Mouse (Mus musculus) heart, adult 2 months (tissue): Measurements from ENCODE around the gene Naa15. TPM values are rescaled to one million over a fixed set of nuclear protein-coding genes. Genes with fewer than 3 reads are reported as not detected.

ENCODE experiments used
- DNase-seq, 2 experiments: peaks; one replicate each; pipeline ENCODE4 v3.0.0; 2021
- H3K27ac ChIP-seq: fragments of 200-600 bp; 2 replicates; pipeline ENCODE4 v1.8.1; 2022
- H3K27me3 ChIP-seq: fragments of 200-500 bp; 2 replicates; pipeline ENCODE4 v1.6.1; 2012; ENCODE audit warnings: mild to moderate bottlenecking, low read length, inconsistent platforms, mixed read lengths; ENCODE audit not compliant: control insufficient read depth, insufficient read depth
- H3K36me3 ChIP-seq: fragments of 200-500 bp; 2 replicates; pipeline ENCODE4 v1.6.1; 2012; ENCODE audit warnings: low read length, inconsistent platforms; ENCODE audit not compliant: control insufficient read depth, insufficient read depth
- H3K4me1 ChIP-seq: fragments of 200-500 bp; 2 replicates; pipeline ENCODE4 v1.6.1; 2011; ENCODE audit warnings: low read length; ENCODE audit not compliant: control insufficient read depth, insufficient read depth
- H3K4me3 ChIP-seq: fragments of 200-600 bp; 2 replicates; pipeline ENCODE4 v1.8.1; 2022
- H3K79me2 ChIP-seq: fragments of 200-500 bp; replicated peaks from 2 replicates; pipeline ENCODE4 v1.6.1; 2012; ENCODE audit warnings: mild to moderate bottlenecking, inconsistent platforms, low read length, moderate library complexity, mixed read lengths; ENCODE audit not compliant: control insufficient read depth, insufficient read depth
- H3K9ac ChIP-seq: fragments of 200-500 bp; 2 replicates; pipeline ENCODE4 v1.6.1; 2012; ENCODE audit warnings: low read depth, mild to moderate bottlenecking, control low read depth, inconsistent platforms, low read length, mixed read lengths
- CTCF ChIP-seq: fragments of 200-600 bp; IDR thresholded peaks from 2 replicates; pipeline ENCODE4 v1.8.1; 2022; ENCODE audit warnings: antibody characterized with exemption, mild to moderate bottlenecking, moderate library complexity
- EP300 ChIP-seq: fragments of 200-500 bp; IDR thresholded peaks from 2 replicates; pipeline ENCODE4 v1.6.1; 2011; ENCODE audit warnings: low read depth, low read length, control low read depth; ENCODE audit not compliant: insufficient read depth
- POLR2A ChIP-seq: fragments of 200-500 bp; IDR thresholded peaks from 2 replicates; pipeline ENCODE4 v1.6.1; 2011; ENCODE audit warnings: mild to moderate bottlenecking, low read depth, low read length, control low read depth; ENCODE audit not compliant: insufficient read depth
- WGBS: fragments of 180-500 bp; shearing (Covaris S2); methylation state at CpG from one replicate; pipeline ENCODE4 v1.1.7; 2018; 5-methylcytosine and 5-hydroxymethylcytosine counted together
- intact Hi-C: fragments of 180-260 bp; cut with DNase I; formaldehyde crosslinking; loops from one replicate; pipeline ENCODE4 v1.15.1; 2025
- polyA plus RNA-seq: library from polyadenylated mRNA; depleted of rRNA; stranded (reverse); fragments of >200 nt; gene quantifications from 2 replicates; pipeline ENCODE4 v1.2.3, GENCODE M21; 2012
- total RNA-seq, 2 experiments: library from RNA; stranded (reverse); gene quantifications; 2 replicates each; pipeline ENCODE4 v1.2.3; 2021

The Naa15 gene
- total and polyA plus RNA-seq, 3 experiments, result 4.9 to 55.0 (median 45.9) TPM

GRCm38 (mm10) chr3:51379786-51380659 is 34.9 kb upstream of the Naa15 start:
- no peak overlapping the region for H3K27ac ChIP-seq
- H3K79me2 ChIP-seq, result no peaks in the 10 kb centered on the region
- intact Hi-C loops, result loop anchor here (2.0 kb wide), 2 partner anchors 17 to 29 kb away; partner anchors contain the start of genes Mgarp and Ndufc1
- no peaks in the 10 kb centered on the region; the same call in 1 of the 2 replicates for H3K4me1 ChIP-seq
- no peak overlapping the region for H3K4me3 ChIP-seq
- TF ChIP-seq CTCF (peak; percentile 46; the same call in 1 of the 2 replicates), POLR2A (no peak)
- no peaks in the 10 kb centered on the region for H3K27me3 ChIP-seq
- WGBS, result 52% methylated on average over 5 of the region's 5 CpGs
- DNase-seq, result peak in 1 of 2 experiments; percentile 31
- H3K36me3 ChIP-seq, result no peaks in the 10 kb centered on the region
- H3K9ac ChIP-seq, result no peak overlapping the region

GRCm38 (mm10) chr3:51380660-51381014 is 34.3 kb upstream of the Naa15 start:
- intact Hi-C loops, result no loop called here
- Histone ChIP-seq H3K4me3 (no peak overlapping the region), H3K27me3 (no peaks in the 10 kb centered on the region), H3K4me1 (no peaks in the 10 kb centered on the region; the same call in 1 of the 2 replicates), H3K79me2 (no peaks in the 10 kb centered on the region), H3K36me3 (no peaks in the 10 kb centered on the region), H3K27ac (peak overlapping the region; percentile 31), H3K9ac (no peak overlapping the region)
- TF ChIP-seq EP300 (no peak), CTCF (no peak; the same call in none of the 2 replicates), POLR2A (no peak)
- no peak for DNase-seq
- 55% methylated on average over 5 of the region's 5 CpGs for WGBS

GRCm38 (mm10) chr3:51383409-51383808 is 31.5 kb upstream of the Naa15 start:
- Histone ChIP-seq H3K4me3 (no peak overlapping the region), H3K79me2 (no peaks in the 10 kb centered on the region), H3K9ac (no peak overlapping the region), H3K27me3 (no peaks in the 10 kb centered on the region), H3K36me3 (no peaks in the 10 kb centered on the region), H3K4me1 (no peaks in the 10 kb centered on the region; the same call in 1 of the 2 replicates), H3K27ac (no peak overlapping the region)
- no peak for DNase-seq
- TF ChIP-seq CTCF (no peak), POLR2A (no peak)
- WGBS, result 85% methylated on average over 12 of the region's 12 CpGs
- intact Hi-C loops, result no loop called here

- H3K27ac ChIP-seq, result no peak overlapping the region; the same call in 1 of the 2 replicates
- H3K9ac ChIP-seq, result no peak overlapping the region
- H3K4me1 ChIP-seq, result no peaks in the 10 kb centered on the region
- 61% methylated on average over 12 of the region's 12 CpGs for WGBS
- no peaks in the 10 kb centered on the region for H3K79me2 ChIP-seq
- TF ChIP-seq POLR2A (no peak), EP300 (no peak), CTCF (no peak)
- H3K27me3 ChIP-seq, result no peaks in the 10 kb centered on the region
- peak; percentile 38 to 55 for DNase-seq
- intact Hi-C loops, result no loop called here
- H3K36me3 ChIP-seq, result no peaks in the 10 kb centered on the region
- no peak overlapping the region for H3K4me3 ChIP-seq
These were observed 28.4 kb upstream of the Naa15 start for GRCm38 (mm10) chr3:51386441-51387133.

GRCm38 (mm10) chr3:51387134-51387451 is 27.9 kb upstream of the Naa15 start:
- Histone ChIP-seq H3K36me3 (no peaks in the 10 kb centered on the region), H3K27ac (no peak overlapping the region), H3K9ac (no peak overlapping the region), H3K4me3 (no peak overlapping the region), H3K27me3 (no peaks in the 10 kb centered on the region), H3K79me2 (no peaks in the 10 kb centered on the region), H3K4me1 (no peaks in the 10 kb centered on the region)
- DNase-seq, result no peak
- intact Hi-C loops, result no loop called here
- 69% methylated on average over 3 of the region's 3 CpGs for WGBS
- TF ChIP-seq EP300 (no peak), CTCF (no peak), POLR2A (no peak)

GRCm38 (mm10) chr3:51387868-51388381 is 27.0 kb upstream of the Naa15 start:
- no peak overlapping the region for H3K27ac ChIP-seq
- TF ChIP-seq POLR2A (no peak), EP300 (no peak), CTCF (no peak)
- no peaks in the 10 kb centered on the region for H3K27me3 ChIP-seq
- no peak overlapping the region for H3K4me3 ChIP-seq
- no peaks in the 10 kb centered on the region for H3K79me2 ChIP-seq
- no peaks in the 10 kb centered on the region for H3K36me3 ChIP-seq
- H3K4me1 ChIP-seq, result no peaks in the 10 kb centered on the region
- intact Hi-C loops, result no loop called here
- 84% methylated on average over 8 of the region's 8 CpGs for WGBS
- no peak for DNase-seq
- H3K9ac ChIP-seq, result no peak overlapping the region
